Mouse (Mus musculus): ENCODE measurements around the gene Kcne1.
A peak's percentile ranks its signal among the peaks of the same experiment; 100 is the strongest.

Kcne1 gene

GRCm38 (mm10) chr16:92357023-92357422 is 2.2 kb downstream of the Kcne1 start:
- no peak for DNase-seq (ENCODE audit: low read depth, low spot score)

GRCm38 (mm10) chr16:92355982-92356381 is 3.3 kb downstream of the Kcne1 start:
- no peak for DNase-seq (ENCODE audit: low read depth, low spot score)

GRCm38 (mm10) chr16:92355366-92355765 is 3.9 kb downstream of the Kcne1 start:
- no peak for DNase-seq (ENCODE audit: low read depth, low spot score)

GRCm38 (mm10) chr16:92353897-92354296 is 5.4 kb downstream of the Kcne1 start:
- no peak for DNase-seq (ENCODE audit: low read depth, low spot score)

- DNase-seq (ENCODE audit: low read depth, low spot score), result no peak
Observed at GRCm38 (mm10) chr16:92353295-92353694, 6.0 kb downstream of the Kcne1 start.

- DNase-seq (ENCODE audit: low read depth, low spot score), result peak; percentile 61
Observed at GRCm38 (mm10) chr16:92348941-92349340, 10.3 kb downstream of the Kcne1 start.

GRCm38 (mm10) chr16:92346297-92346916 is 12.9 kb downstream of the Kcne1 start:
- no peak for DNase-seq (ENCODE audit: low read depth, low spot score)

- DNase-seq (ENCODE audit: low read depth, low spot score), result no peak
Observed at GRCm38 (mm10) chr16:92345177-92345576, 14.1 kb downstream of the Kcne1 start.

- peak; percentile 85 for DNase-seq (ENCODE audit: low read depth, low spot score)
Observed at GRCm38 (mm10) chr16:92340612-92341511, 18.4 kb downstream of the Kcne1 start.

GRCm38 (mm10) chr16:92336280-92336679 is 23.0 kb downstream of the Kcne1 start:
- peak; percentile 82 for DNase-seq (ENCODE audit: low read depth, low spot score)

GRCm38 (mm10) chr16:92334600-92334999 is 24.7 kb downstream of the Kcne1 start:
- DNase-seq (ENCODE audit: low read depth, low spot score), result no peak

GRCm38 (mm10) chr16:92330966-92331365 is 28.3 kb downstream of the Kcne1 start:
- DNase-seq (ENCODE audit: low read depth, low spot score), result no peak

- no peak for DNase-seq (ENCODE audit: low read depth, low spot score)
Observed at GRCm38 (mm10) chr16:92327911-92328310, 31.4 kb downstream of the Kcne1 start.

GRCm38 (mm10) chr16:92325062-92325406 is 34.2 kb downstream of the Kcne1 start:
- no peak for DNase-seq (ENCODE audit: low read depth, low spot score)

- DNase-seq (ENCODE audit: low read depth, low spot score), result no peak
Observed at GRCm38 (mm10) chr16:92324309-92325061, 34.8 kb downstream of the Kcne1 start.

- no peak for DNase-seq (ENCODE audit: low read depth, low spot score)
Observed at GRCm38 (mm10) chr16:92321341-92321740, 37.9 kb downstream of the Kcne1 start, which contains the start of gene Fam243. TSS of gene Fam243 (minus strand) at chr16:92321441.

- no peak for DNase-seq (ENCODE audit: low read depth, low spot score)
Observed at GRCm38 (mm10) chr16:92320361-92320760, 38.9 kb downstream of the Kcne1 start.

- no peak for DNase-seq (ENCODE audit: low read depth, low spot score)
Observed at GRCm38 (mm10) chr16:92319353-92320109, 39.7 kb downstream of the Kcne1 start.

- DNase-seq (ENCODE audit: low read depth, low spot score), result no peak
Observed at GRCm38 (mm10) chr16:92316049-92316738, 43.1 kb downstream of the Kcne1 start.

- DNase-seq (ENCODE audit: low read depth, low spot score), result peak; percentile 77
Observed at GRCm38 (mm10) chr16:92313953-92314741, 45.1 kb downstream of the Kcne1 start.
